Mouse (Mus musculus) heart, postnatal 25 days (tissue): ENCODE measurements around the gene Mcm10. TPM values are rescaled to one million over a fixed set of nuclear protein-coding genes. Genes with fewer than 3 reads are reported as not detected.
"Not testable (repeated sequence)": the region's sequence is repeated elsewhere in the genome, so short reads cannot be mapped to it uniquely, and the experiment has no call there.

Experiments used
- DNase-seq: peaks from one replicate; pipeline ENCODE4 v3.0.0; 2022; ENCODE audit warnings: low spot score
- intact Hi-C: fragments of 180-260 bp; cut with DNase I; formaldehyde crosslinking; loops from one replicate; pipeline ENCODE4 v1.15.1; 2025
- total RNA-seq, 2 experiments: library from RNA; stranded (reverse); gene quantifications; 2 replicates each; pipeline ENCODE4 v1.2.3; 2021

The Mcm10 gene
- total RNA-seq, 2 experiments from 2014 or later: 0.57 to 0.59 TPM

- intact Hi-C loops: no loop called here
Measured at GRCm38 (mm10) chr2:4993584-4993983, 19.0 kb downstream of the Mcm10 start.

DNA sequence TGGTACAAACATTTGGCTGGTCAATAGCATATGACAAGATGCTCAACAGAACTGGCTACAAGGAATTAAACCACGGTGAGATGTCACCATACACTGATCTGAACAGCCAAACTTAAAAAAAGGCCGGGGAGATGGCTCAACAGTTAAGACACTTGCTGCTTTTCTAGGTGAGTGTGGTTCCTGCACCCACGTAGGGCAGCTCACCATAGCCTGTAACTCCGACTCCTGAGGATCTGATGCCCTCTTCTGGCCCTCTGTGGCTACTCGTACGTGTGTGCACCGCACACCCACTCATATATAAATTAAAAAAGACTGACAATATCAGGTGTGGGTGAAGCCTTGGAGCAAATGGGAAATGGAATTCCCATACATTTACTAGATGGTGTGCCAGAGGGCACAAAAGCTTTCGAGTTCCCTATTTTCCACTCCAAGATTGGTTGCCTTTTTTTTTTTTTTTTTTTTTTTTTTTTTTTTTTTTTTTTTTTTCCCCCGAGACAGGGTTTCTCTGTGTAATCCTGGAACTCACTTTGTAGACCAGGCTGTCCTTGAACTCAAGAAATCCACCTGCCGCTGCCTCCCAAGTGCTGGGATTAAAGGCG is 23.7 kb downstream of the Mcm10 start:
- intact Hi-C loops: no loop called here

More at GRCm38 (mm10) chr2:4993584-4993983, 19.0 kb downstream of the Mcm10 start:
- DNase-seq: no peak

GRCm38 (mm10) chr2:4987388-4988180 is 25.0 kb downstream of the Mcm10 start:
- no peak for DNase-seq
- intact Hi-C loops: no loop called here

More for the DNA sequence above, 23.7 kb downstream of the Mcm10 start:
- DNase-seq: no peak

DNA sequence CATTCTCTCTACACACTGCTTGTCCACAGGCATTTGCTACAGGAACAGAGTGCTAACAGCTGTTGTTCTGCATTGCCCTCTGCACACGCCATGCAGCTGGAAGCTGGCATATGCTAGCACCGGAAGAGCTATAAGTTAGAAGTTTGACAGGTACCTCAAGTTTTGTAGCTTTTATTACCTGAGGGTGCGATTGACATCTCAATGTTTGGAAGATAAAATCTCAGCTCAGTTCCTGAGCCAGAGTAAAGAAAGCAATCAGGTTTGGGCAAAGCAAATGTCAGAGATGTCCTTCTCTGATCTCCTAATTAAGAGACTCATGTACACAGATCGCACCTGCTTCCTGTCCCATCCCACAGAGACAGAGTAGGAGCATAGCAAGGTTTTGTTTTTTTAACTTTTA is 25.8 kb downstream of the Mcm10 start:
- intact Hi-C loops: no loop called here
- no peak for DNase-seq

- intact Hi-C loops: no loop called here
- no peak for DNase-seq
Measured at GRCm38 (mm10) chr2:4985000-4985399, 27.6 kb downstream of the Mcm10 start.

DNA sequence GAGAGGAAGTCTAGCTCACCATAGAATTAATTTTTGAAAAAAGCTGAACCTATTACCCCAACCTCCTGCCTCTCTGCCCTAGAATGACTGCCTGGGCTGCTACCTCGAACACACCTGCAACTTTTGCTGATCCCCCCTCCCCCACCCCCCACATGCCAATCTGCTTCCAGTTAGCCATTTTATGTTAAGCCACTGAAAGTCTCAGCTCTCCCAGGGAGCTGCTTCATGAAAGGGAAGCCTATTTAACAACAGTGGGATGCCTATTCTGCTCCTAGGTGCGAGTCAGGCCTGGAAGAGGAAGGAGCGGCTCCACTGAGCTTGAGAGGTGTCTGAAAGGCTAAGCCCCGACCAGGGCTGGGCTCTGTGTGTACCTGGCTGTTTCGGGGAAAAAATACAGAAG is 28.6 kb downstream of the Mcm10 start:
- DNase-seq: no peak
- intact Hi-C loops: no loop called here

GRCm38 (mm10) chr2:4978091-4978490 is 34.5 kb downstream of the Mcm10 start:
- intact Hi-C loops: no loop called here
- no peak for DNase-seq

GRCm38 (mm10) chr2:4975807-4976206 is 36.8 kb downstream of the Mcm10 start, which contains the start of gene Ucma:
TSS of gene Ucma (plus strand) at chr2:4976122.
- DNase-seq: no peak
- intact Hi-C loops: no loop called here

GRCm38 (mm10) chr2:4969083-4969482 is 43.5 kb downstream of the Mcm10 start:
- DNase-seq: no peak
- intact Hi-C loops: no loop called here

DNA sequence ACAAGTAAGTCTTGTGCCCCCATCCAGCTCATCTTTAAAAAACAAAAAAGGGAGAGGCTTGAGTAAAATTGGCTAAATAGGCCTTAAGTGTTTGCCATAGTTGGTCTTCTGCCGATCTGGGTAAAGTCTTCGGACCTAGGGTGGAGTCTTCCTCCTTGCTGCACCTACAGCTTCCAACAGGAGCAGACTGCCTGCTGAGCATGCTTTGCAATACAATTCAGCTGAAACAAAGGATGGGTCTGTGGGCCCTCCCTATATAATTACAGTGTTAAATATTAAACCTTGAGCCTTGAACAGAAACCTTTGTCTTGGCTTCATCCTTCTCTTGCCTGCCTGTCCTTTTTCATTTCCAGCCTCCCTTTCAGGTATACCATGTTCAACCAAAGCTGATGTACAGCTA is 44.8 kb downstream of the Mcm10 start:
- intact Hi-C loops: no loop called here
- no peak for DNase-seq

DNA sequence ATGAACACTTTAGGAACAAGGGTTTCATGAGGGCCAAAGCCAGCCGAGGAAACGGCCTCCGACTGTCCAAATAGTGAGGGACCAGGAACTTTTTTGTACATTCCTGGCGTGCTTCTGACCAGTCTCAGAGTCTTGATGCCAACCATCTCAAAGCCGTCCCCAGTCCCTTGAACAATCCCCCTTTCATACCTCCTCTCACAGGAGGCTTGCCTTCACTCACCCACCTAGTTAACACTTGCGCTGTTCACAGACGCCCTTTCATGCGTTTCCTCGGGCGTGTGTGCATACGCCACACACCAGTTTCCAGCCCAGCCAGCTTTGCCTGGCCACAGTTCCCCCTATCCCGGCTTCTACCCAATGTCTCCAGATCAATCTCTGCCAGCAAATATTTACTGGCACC is 54.6 kb downstream of the Mcm10 start:
- DNase-seq: no peak
- intact Hi-C loops: no loop called here

GRCm38 (mm10) chr2:4954216-4954760 is 58.3 kb downstream of the Mcm10 start:
- no peak for DNase-seq
- intact Hi-C loops: no loop called here

- no peak for DNase-seq
- intact Hi-C loops: no loop called here
Measured at GRCm38 (mm10) chr2:4950986-4951385, 61.6 kb downstream of the Mcm10 start.

DNA sequence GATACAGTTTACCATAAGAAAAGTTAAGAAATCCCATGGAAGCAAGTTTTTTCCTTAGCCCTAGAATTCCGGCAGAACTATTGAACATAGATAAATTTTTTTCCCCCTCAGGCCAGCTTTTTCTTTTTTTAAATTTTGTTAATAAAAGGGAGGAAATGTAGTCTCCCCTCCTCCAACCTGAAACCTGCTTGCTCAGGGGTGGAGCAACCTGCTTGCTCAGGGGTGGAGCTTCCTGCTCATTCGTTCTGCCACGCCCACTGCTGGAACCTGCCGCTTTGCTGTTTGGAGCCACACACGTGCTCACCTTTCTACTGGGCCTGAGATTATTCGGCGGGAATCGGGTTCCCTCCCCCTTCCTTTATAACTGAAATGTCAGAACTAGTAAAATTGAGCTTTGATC is 62.9 kb downstream of the Mcm10 start:
- DNase-seq, intact Hi-C loops: not testable (repeated sequence)

- no peak for DNase-seq
- intact Hi-C loops: no loop called here
Measured at GRCm38 (mm10) chr2:4940861-4941260, 71.7 kb downstream of the Mcm10 start.

Other genes starting within 250 kb of the Mcm10 start
- gene Sephs1, start 131.2 kb downstream of the Mcm10 start, total RNA-seq: 10 to 100 TPM; 14.0 to 16.8 TPM
- gene Phyh, start 93.8 kb downstream of the Mcm10 start, total RNA-seq: 100 to 1,000 TPM; 713 to 718 TPM
- under 1 TPM; 0.70 to 0.78 TPM for gene Ucma, start 36.7 kb downstream of the Mcm10 start, total RNA-seq
- 10 to 100 TPM; 52.6 to 63.8 TPM for gene Optn, start 51.3 kb upstream of the Mcm10 start, total RNA-seq
- gene Ccdc3, start 125.0 kb upstream of the Mcm10 start, total RNA-seq: 1 to 10 TPM; 2.9 to 4.5 TPM